Mouse (Mus musculus): ENCODE measurements around the gene Macc1.

The Macc1 gene

DNA sequence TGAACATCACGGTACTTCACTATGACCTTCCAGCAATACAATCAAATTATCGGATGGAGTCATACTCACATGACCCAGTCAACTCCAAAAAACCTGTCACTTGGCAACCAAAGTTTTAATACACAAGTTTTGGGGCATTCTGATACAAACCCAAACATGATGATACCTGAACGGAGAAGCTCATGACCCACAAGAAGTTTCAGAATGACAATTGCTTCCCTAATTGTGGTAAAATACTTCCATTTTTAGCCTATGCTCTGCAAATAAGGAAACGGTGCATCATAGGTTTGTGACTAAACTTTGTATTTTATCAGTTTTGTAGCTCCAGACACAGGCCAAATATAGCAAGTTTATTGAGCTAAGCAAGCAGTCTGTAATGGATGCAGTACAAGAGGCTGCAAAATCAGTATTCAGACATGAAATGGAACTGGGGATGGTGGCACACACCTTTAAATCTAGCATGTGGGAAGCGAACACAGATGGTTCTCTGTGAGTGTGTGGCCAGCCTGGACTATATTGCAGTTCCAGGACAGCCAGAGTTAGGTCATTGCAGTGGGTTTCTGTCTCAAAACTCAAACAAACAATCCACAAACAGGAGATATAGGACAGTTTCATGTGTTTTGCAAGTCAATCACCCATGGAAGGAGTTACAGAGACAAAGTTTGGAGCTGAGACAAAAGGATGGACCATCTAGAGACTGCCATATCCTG is 170.0 kb downstream of the Macc1 start:
- DNase-seq (ENCODE audit: extremely low spot score): no peak

DNA sequence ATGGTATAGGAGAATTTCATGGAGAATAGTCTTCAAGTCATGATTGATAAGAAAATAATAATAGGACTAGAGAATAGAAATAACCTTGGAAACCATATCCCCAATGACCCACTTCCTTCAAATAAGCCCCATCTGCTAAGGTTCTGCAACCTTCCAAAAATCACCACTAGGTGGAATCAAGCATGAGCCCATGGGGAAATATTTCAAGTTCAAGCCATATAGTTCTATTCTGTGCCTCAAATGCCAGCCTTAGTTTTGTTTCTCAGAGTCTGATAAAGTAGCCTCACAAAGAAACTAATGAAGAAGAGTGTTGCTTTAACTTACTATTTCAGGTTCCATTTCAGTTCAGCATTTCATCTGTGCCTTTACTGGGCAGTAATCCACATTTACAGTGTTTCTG is 197.1 kb downstream of the Macc1 start:
- DNase-seq (ENCODE audit: extremely low spot score): no peak
